Mouse (Mus musculus): ENCODE data around the gene Krtap4-6. TPM values are rescaled to one million over a fixed set of nuclear protein-coding genes. Genes with fewer than 3 reads are reported as not detected.
"Not testable (repeated sequence)": the region's sequence is repeated elsewhere in the genome, so short reads cannot be mapped to it uniquely, and the experiment has no call there.

Gene Krtap4-6
- total RNA-seq (2021): not detected
- long read RNA-seq, experiment 1: 0 reads
- long read RNA-seq, experiment 2: 0 reads

DNA sequence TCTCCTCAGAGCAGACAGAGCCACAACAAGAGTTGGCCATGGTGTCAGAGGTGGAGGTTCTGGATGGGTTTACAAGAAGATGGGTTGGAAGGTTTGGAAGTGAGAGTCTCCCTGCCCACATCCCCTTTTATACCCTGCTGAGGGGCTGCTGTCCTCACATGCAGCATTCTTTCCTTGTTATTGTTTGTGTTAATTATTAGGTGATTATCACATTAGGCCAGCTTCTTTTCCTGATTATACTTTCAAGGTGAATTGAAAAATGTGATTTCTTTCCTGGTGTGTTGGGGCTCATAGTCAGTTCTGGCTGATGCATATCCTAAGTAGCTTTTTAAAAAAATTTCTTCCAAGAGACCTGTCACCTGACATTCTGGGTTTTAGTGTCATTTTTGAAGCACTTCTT is at the start of gene Krtap4-6:
Krtap4-6 (minus strand) TSS at position 101 of the 400 bp plus-strand sequence.
- no peak for DNase-seq (ENCODE audit: low spot score in 2 of 2)

DNA sequence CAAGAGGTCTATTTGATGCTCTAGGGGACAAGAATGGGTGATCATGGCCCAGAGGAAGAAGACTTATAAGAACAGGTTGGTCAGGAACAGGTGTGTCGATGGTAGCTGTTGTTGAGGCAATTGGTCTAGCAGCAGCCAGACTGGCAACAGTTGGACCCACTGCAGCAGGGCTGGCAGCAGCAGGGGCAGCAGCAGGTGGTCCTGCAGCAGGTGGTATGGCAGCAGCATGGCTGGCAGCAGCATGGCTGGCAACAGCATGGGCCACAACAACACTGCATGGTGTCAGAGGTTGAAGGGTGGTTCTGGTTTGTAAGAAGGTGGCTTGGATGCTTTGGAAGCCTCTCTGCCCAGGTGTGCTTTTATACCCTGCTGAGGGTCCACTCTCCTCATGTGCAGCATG is 24.7 kb upstream of the Krtap4-6 start, which contains the start of gene Gm14190:
Gm14190 (minus strand) TSS at position 278 of the 400 bp plus-strand sequence.
- no peak for DNase-seq (ENCODE audit: low spot score in 2 of 2)

DNA sequence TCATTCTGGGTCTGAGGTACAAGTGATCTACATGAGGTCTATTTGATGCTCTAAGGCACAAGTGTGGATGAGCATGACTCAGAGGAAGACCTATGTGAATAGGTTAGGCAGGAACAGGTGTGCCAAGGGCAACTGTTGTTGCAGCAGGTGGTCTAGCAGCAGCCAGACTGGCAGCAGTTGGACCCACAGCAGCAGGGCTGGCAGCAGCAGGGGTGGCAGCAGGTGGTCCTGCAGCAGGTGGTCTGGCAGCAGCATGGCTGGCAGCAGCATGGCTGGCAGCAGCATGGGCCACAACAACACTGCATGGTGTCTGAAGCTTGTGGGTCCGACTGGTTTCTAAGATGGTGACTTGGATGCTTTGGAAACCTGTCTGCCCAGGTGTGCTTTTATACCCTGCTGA is 19.5 kb upstream of the Krtap4-6 start:
- DNase-seq (ENCODE audit: low spot score in 2 of 2): not testable (repeated sequence)

DNA sequence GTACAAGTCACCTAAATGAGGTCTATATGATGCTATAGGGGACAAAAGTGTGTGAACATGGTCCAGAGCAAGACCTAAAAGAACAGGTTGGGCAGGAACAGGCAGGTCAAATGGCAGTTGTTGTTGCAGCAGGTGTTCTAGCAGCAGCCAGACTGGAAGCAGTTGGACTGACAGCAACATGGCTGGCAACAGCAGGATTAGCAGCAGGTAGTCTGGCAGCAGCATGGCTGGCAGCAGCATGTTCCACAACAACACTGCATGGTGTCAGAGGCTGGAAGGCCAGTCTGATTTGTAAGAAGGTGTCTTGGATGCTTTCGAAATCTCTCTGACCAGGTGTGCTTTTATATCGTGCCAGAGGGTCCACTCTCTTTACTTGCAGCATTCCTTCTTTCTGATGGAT is 17.7 kb upstream of the Krtap4-6 start:
- no peak for DNase-seq (ENCODE audit: low spot score in 2 of 2)

DNA sequence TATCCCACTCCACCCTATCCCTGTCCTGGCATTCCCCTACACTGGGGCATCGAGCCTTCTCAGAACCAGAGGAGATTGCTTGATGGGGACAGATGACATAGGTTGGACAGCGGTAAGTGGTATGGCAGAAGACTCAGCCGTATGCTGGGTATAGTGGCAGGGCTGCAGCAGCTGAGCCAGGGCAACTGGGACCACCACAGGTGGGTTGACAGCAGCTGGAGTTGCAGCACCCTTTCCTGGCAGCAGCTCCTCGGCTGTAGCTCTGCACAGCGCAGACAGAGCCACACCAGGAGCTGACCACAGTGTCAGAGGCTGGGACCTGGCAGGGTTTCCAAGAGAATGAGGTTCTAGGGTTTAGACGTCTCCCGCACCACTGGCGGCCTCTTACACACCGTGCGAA is 3.0 kb downstream of the Krtap4-6 start:
- DNase-seq (ENCODE audit: low spot score in 2 of 2): no peak

DNA sequence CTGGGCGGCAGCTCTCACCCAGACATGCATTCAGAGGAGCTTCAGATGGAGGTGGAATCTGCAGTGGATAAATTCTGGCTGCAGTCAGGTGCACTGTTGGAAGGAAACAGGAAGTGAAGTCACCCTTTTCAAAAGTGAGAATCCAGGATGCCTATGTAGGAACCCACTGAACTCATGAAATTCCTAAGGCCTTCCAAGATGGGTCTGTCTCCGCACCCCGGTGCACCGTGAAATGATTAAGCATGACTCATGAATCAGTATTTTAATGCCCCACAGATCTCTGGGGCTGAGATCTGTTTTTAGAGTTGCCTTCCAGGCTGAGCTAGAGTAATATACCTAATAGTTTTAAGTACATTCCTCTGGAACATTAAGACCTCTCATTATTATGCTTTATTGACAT is 6.5 kb downstream of the Krtap4-6 start:
- DNase-seq (ENCODE audit: low spot score in 2 of 2): no peak

DNA sequence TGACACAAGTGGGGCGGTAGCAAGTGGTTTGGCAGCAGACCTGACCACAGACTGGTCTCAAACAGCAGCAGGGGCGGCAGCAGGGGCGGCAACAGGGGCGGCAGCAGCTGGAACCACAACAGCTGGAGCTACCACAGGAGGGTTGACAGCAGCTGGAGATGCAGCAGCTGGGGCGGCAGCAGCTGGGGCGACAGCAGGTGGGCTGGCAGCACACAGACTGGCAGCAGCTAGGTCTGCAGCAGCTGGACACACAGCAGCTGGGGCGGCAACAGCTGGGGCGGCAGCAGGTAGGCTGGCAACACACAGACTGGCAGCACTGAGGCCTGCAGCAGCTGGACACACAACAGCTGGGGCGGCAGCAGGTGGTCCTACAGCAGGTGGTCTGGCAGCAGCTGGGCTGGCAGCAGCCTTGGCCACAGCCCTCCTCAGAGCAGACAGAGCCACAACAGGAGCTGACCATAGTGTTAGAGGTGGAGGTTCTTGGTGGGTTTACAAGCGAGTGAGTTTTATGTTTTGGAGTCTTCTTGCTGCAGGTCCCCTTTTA is 7.2 kb downstream of the Krtap4-6 start, which contains the start of gene Gm11563:
Gm11563 (minus strand) TSS at position 494 of the 544 bp plus-strand sequence.
- DNase-seq (ENCODE audit: low spot score in 2 of 2): not testable (repeated sequence)

DNA sequence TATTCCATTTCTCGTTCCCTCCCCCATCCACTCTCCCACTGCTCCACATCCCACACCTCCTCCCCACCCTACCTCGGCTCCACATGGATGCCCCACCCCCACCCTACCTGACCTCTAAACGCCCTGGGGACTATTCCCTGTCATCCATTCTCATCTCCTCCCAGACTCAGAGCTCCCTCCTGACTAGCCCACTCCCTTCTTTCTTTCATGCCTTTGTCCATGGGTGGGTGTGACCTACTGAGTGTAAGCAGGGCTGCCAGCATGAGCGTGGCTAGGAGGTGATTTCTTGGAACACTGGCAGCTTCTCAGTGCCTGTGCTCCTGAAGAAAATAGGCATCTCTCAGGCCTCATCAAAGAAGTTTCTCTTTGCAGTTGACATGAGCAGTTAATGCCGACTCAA is 8.7 kb downstream of the Krtap4-6 start:
- no peak for DNase-seq (ENCODE audit: low spot score in 2 of 2)

DNA sequence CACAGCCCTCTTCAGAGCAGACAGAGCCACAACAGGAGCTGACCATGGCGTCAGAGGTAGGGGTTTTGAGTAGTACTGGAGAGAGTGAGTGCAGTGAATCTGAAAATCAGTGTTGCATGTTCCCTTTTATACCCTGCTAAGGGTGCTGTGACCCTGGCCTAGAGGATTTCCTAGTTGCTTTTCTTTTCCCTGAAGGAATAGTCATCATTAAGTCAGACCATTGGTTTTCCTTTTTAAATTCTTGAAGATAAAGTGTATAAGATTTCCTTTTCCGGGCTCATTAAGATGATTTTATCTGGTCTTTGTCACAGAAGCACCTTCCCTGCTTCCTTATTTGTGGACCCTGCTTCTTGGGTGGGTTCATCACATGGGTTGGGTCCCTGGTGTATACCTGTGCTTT is 15.6 kb downstream of the Krtap4-6 start, which contains the start of gene Gm11555:
Gm11555 (minus strand) TSS at position 101 of the 400 bp plus-strand sequence.
- DNase-seq (ENCODE audit: low spot score in 2 of 2): no peak

DNA sequence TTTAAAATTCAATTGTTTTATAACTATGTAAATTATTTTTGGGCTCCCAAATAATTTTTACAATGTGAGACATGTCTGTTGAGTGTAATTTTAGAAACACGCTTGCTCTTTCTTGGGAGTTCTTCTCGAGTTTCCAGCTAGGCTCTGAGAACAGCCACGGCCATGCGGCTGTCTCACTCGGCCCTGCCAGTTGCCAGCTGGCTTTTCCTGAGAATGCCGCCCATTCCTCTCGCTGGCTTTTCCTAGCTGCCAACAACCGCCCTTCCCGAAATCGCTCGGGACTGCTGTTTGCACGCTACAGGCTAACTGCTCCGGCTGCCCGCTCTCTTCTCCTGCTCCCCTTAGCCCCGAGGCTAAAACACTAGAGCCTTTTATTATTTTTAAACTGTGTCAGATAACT is 19.3 kb downstream of the Krtap4-6 start:
- no peak for DNase-seq (ENCODE audit: low spot score in 2 of 2)

DNA sequence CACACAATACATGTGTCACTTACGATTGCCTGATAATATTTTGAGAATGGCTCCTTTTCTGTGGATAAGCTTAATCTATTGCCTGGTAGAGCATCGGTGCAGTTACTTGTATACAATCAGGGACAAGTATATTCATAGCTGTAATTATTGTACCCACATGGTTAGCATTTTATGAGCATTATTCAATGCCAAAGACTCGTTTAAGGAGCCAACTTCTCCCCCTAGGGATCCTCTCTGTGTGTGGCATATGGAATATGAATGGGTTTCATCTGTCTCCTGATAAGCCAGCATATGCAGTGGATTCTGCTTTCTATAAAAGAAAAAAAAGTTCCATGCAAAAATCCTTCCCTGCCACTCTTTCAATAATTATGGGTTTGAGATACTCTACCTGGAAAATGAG is 21.4 kb downstream of the Krtap4-6 start:
- no peak for DNase-seq (ENCODE audit: low spot score in 2 of 2)

DNA sequence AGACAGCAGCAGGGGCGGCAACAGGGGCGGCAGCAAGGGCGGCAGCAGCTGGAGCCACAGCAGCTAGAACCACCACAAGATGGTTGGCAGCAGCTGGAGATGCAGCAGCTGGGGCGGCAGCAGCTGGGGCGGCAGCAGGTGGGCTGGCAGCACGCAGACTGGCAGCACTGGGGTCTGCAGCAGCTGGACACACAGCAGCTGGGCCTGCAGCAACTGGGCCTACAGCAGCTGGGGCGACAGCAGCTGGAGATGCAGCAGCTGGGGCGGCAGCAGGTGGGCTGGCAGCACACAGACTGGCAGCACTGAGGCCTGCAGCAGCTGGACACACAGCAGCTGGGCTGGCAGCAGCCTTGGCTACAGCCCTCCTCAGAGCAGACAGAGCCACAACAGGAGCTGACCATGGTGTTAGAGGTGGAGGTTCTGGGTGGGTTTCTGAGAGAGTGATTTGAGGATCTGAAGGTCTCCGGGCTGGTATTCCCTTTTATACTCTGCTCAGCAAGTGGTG is 22.1 kb downstream of the Krtap4-6 start, which contains the start of gene Krtap4-7:
Krtap4-7 (minus strand) TSS at position 455 of the 505 bp plus-strand sequence.
- not testable (repeated sequence) for DNase-seq (ENCODE audit: low spot score in 2 of 2)

DNA sequence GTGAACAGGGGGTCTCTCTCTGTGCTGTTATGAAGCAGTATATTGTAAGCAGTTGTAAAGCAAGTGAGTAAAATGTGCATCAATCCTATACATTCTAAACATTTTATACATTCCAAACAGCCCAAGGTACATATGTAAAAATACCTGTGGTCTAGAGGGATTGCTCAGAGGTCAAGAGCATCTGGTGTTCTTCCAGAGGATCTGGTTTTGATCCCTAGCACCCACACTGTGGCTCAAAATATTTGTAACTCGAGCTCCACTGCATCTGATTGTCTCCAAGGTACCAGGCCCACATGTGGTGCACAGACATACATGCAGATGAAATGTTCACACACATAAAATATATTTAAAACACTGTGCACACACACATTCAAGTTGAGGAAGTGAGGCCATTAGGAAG is 24.8 kb downstream of the Krtap4-6 start:
- DNase-seq (ENCODE audit: low spot score in 2 of 2): no peak

DNA sequence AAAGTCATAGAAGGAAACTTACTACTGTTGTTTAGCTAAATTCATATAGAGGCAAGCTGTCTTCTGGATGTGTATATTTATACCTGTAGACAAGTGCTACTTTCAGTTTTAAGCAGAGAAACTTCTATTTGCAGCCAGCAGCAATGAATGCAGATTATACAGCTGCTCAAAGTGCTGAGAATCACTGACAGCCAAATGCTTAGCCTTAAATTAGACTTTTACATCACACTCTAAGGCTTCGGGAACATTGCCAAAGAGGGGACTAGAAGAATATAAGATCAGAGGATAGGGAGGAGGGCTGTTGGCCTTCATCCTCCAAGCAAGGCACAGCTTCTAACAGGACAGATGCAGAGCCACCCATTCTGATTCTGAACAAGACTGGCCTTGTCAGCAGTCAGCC is 28.7 kb downstream of the Krtap4-6 start:
- DNase-seq (ENCODE audit: low spot score in 2 of 2): no peak

DNA sequence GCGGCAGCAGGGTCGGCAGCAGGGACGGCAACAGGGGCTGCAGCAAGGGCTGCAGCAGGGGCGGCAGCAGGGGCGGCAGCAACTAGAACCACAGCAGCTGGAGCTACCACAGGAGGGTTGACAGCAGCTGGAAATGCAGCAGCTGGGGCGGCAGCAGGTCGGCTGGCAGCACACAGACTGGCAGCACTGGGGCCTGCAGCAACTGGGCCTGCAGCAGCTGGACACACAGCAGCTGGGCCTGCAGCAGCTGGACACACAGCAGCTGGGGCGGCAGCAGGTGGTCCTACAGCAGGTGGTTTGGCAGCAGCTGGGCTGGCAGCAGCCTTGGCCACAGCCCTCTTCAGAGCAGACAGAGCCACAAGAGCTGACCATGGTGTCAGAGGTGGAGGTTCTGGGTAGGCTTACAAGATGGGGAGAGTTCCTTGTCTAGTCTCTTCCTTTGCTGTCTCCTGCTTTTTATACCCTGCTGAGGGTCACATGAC is 31.1 kb downstream of the Krtap4-6 start, which contains the start of gene Krtap4-2:
Krtap4-2 (minus strand) TSS at position 432 of the 482 bp plus-strand sequence.
- DNase-seq (ENCODE audit: low spot score in 2 of 2): no peak

DNA sequence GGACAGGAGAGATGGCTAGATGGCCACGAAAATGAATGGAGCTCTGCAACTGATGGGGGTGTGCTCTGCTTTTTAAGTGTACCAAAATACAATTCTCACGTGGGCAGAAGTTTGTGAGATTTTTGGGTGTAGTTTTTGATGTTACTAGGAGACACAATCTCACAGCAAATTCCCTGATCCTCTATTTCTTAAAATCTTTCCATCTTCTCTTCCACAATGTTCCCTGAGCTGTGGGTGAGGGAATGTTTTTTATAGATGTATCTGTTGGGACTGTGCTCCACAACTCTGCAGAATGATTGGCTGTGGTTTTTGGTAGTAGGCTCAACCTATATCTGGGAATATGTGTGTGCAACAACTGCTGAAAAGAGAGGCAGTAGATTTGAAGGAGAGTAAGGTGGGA is 32.5 kb downstream of the Krtap4-6 start:
- no peak for DNase-seq (ENCODE audit: low spot score in 2 of 2)

DNA sequence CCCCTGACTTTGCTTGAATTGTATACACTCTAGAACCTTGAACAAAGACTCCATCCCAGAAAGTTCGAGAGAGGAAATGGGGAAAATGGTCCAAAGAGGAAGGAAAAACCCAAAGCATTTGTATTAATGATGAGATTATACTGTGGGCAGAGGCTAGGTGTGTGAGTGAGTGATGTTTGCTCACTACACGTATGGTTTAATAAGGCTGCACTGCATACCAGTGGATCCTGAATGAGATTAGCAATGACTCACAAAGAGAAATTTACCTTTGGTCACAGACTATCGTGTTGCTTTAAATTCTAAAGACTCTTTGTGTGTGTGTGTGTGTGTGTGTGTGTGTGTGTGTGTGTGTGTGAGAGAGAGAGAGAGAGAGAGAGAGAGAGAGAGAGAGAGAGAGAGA is 34.9 kb downstream of the Krtap4-6 start:
- no peak for DNase-seq (ENCODE audit: low spot score in 2 of 2)

DNA sequence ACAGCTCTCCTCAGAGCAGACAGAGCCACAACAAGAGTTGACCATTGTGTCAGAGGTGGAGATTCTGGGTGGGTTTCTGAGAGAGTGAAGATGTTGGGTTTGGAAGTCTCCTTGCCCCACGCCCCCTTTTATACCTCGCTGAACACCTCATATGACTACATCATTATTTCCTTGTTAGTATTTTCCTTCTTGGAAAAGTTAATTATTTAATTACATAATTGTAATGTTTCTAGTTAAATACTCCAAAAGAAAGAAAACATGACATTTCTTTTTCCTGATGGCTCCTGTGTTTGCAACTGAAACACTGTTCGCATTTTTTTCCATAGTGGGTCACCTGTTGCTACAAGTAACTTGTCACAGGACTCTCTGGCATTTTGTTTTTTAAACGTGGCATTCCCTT is 37.6 kb downstream of the Krtap4-6 start, which contains the start of gene Krtap4-1:
Krtap4-1 (minus strand) TSS at position 101 of the 400 bp plus-strand sequence.
- no peak for DNase-seq (ENCODE audit: low spot score in 2 of 2)

DNA sequence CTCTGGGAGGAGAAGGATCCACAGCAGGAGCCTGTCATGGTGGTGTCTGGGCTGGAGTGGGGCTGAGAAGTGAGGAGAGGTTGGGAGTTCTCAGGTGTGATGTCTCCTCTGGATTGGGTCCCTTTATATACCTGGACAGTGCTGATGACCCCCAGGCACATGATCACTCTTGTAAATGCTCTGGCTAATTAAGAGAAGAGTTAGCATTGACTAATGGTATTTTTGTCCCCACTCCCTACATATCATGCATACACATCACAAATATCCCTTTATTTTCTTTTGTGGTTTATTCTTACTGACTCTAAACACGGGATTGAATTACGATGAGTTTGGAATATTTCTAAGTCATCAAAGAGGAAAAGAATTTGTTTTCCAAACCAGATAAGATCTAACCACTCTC is 45.4 kb downstream of the Krtap4-6 start, which contains the start of gene Gm11562:
Gm11562 (minus strand) TSS at position 101 of the 400 bp plus-strand sequence.
- no peak for DNase-seq (ENCODE audit: low spot score in 2 of 2)

Measured in adrenal gland, postnatal 4 days (tissue).